Mouse (Mus musculus) spleen, postnatal 14 days (tissue): ENCODE data around the gene Olfr557.

Source experiments
- DNase-seq, 2 experiments: peaks; one replicate each; pipeline ENCODE4 v3.0.0; 2021 to 2022; ENCODE audit warnings: low spot score in 2 of 2

Olfr557 gene

DNA sequence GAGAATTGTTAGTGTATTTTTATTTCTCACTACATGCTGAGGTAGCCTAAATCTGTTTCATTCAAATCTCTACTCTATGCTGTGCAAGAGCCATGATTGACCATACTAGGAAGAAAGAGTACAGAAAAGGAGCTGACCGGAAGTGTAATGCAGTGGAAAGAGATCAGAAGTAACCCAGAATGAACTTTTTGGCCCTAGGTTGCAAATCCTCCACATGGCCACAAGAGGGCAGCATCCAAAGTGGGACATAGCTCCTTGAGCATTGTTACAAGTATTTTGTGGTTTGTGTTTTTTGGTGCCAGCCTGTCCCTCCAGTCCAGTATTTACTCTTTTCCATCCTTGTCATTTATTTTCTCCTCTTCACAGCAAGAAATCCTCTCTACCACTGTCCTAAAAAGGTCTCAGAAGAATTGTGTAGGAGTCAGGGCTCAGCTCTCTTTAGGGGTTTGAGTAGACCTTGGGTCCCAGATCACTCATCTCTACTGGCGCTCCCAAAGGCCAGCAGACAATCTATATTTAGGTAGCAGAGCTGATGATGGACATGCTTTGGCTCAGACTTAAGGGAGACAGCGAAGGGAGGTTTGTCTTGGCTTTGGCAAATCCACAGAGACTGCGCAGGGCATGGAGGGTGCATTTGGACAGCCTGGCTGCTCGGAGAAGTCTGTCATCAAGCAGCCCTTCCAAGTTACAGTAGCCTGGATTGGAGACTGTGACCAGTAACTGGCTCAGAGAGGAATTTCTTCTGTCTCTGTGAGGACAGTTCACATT is at the start of gene Olfr557:
Gene Olfr557, plus strand, starts transcription at position 553 of the 768 bp plus-strand sequence.
- DNase-seq, result no peak

- DNase-seq, result no peak
These were observed 37.2 kb upstream of the Olfr557 start, which contains the start of gene Olfr555 for GRCm38 (mm10) chr7:102658523-102658922. Gene Olfr555, plus strand, starts transcription at chr7:102658823.

- DNase-seq, result no peak
These were observed 31.1 kb upstream of the Olfr557 start, which contains the start of gene Olfr556 for GRCm38 (mm10) chr7:102664599-102664998. Gene Olfr556, plus strand, starts transcription at chr7:102664899.

GRCm38 (mm10) chr7:102665378-102665777 is 30.3 kb upstream of the Olfr557 start:
- no peak for DNase-seq

DNA sequence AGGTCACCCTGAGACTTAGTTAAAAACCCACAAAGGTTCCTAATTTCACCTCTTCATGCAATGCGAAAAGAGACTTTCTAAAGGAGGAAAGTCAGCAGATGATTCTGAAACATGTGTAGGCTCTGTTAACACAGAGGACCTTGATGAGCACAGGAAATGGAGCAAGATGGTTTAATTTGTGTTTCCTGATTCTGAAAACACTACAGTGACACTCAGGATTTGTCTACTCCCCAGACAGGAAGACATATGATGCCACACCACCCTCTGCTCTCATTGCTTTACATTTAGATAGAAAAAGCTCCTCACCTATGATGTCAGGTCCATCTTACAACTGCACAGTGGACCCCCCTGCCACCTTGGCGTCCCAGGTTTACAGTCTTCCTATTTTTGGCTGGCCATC is 19.5 kb upstream of the Olfr557 start:
- no peak for DNase-seq

DNA sequence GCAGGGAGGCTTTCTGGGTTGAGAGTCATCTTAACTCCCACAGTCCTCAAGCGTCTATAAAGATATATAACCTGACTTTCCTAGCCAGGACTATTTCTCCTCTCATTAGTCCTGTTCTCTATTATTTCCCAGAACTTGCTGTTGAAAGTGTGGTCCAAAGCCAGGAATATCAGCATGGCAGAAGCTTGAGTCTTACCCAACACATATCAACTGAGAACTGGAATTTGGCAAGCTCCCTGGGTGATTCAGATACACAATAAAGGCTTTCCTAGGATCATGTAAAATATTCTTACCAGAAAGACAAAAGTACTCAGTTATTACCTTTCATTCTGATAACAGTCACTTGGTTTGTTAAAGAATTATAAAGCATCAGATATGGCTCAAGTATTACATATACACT is 13.8 kb upstream of the Olfr557 start:
- no peak for DNase-seq

DNA sequence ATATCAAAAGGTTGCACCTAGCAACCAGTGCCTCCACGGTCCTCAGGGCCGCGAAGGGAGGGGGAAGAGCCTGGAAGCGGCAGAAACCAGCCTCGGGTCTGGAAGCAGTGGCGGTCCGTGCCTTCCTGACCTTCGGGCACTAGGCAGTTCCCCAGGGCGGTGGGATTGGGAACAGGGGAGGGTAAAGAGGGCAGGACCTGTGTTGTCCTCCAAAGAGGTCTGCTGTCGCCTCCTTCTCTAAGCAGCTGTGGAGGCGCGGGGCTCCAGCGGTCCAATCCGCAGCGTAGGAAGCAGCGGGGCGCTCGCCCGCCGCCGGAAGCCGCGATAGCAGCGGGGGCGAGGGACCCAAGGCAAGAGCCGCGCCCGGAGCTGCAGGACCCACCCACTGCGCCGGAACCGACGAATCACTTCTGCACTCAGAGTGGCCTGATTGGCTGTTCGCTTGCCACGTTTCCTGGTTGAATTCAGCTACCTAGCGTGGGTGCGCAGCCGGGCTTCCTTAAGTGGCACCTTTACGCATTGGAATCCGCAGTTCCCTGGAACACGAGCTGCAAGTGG is 8.7 kb upstream of the Olfr557 start, which contains the start of gene Trim68:
Gene Trim68, minus strand, starts transcription at position 384 of the 558 bp plus-strand sequence.
- DNase-seq, result peak; percentile 64 to 74

DNA sequence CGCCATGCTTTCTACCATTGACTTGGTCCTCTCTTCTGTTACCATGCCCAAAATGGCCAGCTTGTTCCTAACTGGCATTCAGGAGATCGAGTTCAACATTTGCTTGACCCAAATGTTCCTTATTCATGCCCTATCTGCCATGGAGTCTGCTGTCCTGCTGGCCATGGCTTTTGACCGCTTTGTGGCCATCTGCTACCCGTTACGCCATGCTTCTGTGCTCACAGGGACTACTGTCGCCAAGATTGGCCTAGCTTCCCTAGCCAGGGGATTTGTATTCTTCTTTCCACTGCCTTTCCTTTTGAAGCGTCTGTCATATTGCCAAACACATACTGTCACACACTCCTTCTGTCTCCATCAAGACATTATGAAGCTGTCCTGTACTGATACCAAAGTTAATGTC is 2.8 kb downstream of the Olfr557 start:
- no peak for DNase-seq

DNA sequence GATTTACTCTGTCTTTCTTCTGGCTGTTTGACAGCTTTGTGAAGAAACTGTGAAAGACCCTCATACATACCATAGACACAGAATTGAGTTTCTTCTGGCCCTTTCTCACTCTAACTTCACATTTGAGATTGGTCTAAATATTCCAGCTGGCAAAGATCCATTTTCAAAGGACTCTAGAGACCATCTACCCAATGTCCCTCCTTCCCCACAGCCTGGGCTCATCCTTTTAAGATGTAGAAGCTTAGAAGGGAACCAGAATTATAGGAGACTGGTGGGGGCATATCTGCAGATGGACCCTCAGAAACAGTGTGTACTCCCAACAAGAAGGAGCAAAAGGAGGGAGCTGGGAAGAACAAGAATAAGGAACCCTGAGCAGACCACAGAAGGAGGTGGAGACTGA is 6.2 kb downstream of the Olfr557 start, which contains the start of gene Olfr558:
Gene Olfr558, plus strand, starts transcription at position 301 of the 400 bp plus-strand sequence.
- DNase-seq, result no peak

- no peak for DNase-seq
These were observed 23.3 kb downstream of the Olfr557 start, which contains the start of gene Olfr33 for GRCm38 (mm10) chr7:102718970-102719369. Gene Olfr33, minus strand, starts transcription at chr7:102719070.

DNA sequence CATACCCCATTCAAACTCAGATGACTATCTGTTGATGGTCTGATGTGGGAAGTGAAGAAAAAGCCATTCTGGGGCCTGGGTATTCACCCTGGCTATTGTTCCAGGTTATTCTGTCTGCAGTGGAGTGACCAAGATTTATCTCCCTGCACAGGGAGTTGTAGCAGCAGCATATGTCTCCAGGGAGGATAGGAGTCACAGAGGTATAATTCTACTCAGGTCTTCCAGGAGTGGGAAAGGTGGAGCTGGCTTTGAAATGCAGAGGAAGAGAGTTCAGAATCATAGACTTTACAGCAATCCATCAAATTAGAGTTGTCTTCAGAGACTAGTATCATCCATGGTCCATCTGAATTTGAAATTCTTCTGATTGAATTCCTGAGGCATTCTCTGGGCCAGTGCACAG is 31.7 kb downstream of the Olfr557 start, which contains the start of gene Olfr559:
Gene Olfr559, minus strand, starts transcription at position 101 of the 400 bp plus-strand sequence.
- DNase-seq, result no peak

GRCm38 (mm10) chr7:102733793-102734192 is 38.1 kb downstream of the Olfr557 start:
- no peak for DNase-seq

- DNase-seq, result no peak
These were observed 42.0 kb downstream of the Olfr557 start for GRCm38 (mm10) chr7:102737705-102738104.
